Mouse (Mus musculus): ENCODE results near the gene Lpin1. TPM values are rescaled to one million over a fixed set of nuclear protein-coding genes. Genes with fewer than 3 reads are reported as not detected.

The Lpin1 gene
- polyA plus RNA-seq, 1 experiment from 2014 or later, result 3.1 TPM

GRCm38 (mm10) chr12:16562181-16562580 is 48.6 kb downstream of the Lpin1 start:
- WGBS, result 72% methylated on average over 8 of the region's 8 CpGs
- Histone ChIP-seq H3K27me3 (replicated peaks; ENCODE audit: control insufficient read depth, insufficient read depth, low read length) (no peaks in the 10 kb centered on the region), H3K9ac (ENCODE audit: low read depth, low read length) (no peak overlapping the region), H3K9me3 (ENCODE audit: control insufficient read depth) (no peaks in the 10 kb centered on the region), H3K27ac (ENCODE audit: low read depth, low read length) (no peak overlapping the region), H3K4me2 (replicated peaks; ENCODE audit: low read depth) (no peak overlapping the region), H3K36me3 (ENCODE audit: control insufficient read depth, insufficient read depth) (peaks cover 84% of the 10 kb centered on the region), H3K4me3 (ENCODE audit: low read depth, low read length) (no peak overlapping the region), H3K4me1 (replicated peaks; ENCODE audit: control insufficient read depth, insufficient read depth, low read length) (no peaks in the 10 kb centered on the region)
- no peak for TF ChIP-seq CTCF (IDR thresholded peaks at IDR 0.05; ENCODE audit: low read depth)
- ATAC-seq, result no peak

DNA sequence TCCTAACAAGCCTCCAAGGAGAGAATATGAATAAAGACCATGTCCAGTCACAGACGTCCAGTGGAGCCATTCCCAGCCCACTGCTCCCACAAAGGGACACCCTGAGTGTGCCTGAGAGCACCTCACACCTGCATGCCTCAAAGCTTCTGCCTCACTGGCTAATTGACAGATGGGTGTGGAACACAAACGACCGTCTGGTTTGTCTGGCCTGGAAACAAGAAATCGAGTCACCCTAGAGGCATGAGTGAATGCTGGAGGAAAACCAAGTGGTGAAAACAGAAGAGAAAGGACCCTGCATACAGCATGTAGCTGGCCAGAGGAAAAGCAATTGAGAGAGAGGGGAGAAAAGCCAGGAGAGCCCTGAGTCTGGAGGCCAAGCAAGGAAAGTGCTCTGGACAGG is 53.5 kb downstream of the Lpin1 start:
- H3K9ac ChIP-seq (ENCODE audit: low read depth, low read length), result no peak overlapping the region
- no peaks in the 10 kb centered on the region for H3K27me3 ChIP-seq (replicated peaks; ENCODE audit: control insufficient read depth, insufficient read depth, low read length)
- no peak for ATAC-seq
- H3K4me2 ChIP-seq (replicated peaks; ENCODE audit: low read depth), result no peak overlapping the region
- no peak for TF ChIP-seq CTCF (IDR thresholded peaks at IDR 0.05; ENCODE audit: low read depth)
- no peaks in the 10 kb centered on the region for H3K9me3 ChIP-seq (ENCODE audit: control insufficient read depth)
- no peak overlapping the region for H3K4me3 ChIP-seq (ENCODE audit: low read depth, low read length)
- H3K27ac ChIP-seq (ENCODE audit: low read depth, low read length), result no peak overlapping the region
- H3K36me3 ChIP-seq (ENCODE audit: control insufficient read depth, insufficient read depth), result peaks cover 65% of the 10 kb centered on the region
- 46% methylated on average over 4 of the region's 4 CpGs for WGBS
- H3K4me1 ChIP-seq (replicated peaks; ENCODE audit: control insufficient read depth, insufficient read depth, low read length), result no peaks in the 10 kb centered on the region

- Histone ChIP-seq H3K4me3 (ENCODE audit: low read depth, low read length) (no peak overlapping the region), H3K4me2 (replicated peaks; ENCODE audit: low read depth) (no peak overlapping the region), H3K36me3 (ENCODE audit: control insufficient read depth, insufficient read depth) (peaks cover 61% of the 10 kb centered on the region), H3K27ac (ENCODE audit: low read depth, low read length) (no peak overlapping the region), H3K4me1 (replicated peaks; ENCODE audit: control insufficient read depth, insufficient read depth, low read length) (no peaks in the 10 kb centered on the region), H3K9me3 (ENCODE audit: control insufficient read depth) (no peaks in the 10 kb centered on the region), H3K9ac (ENCODE audit: low read depth, low read length) (no peak overlapping the region), H3K27me3 (replicated peaks; ENCODE audit: control insufficient read depth, insufficient read depth, low read length) (no peaks in the 10 kb centered on the region)
- no peak for ATAC-seq
- no peak for TF ChIP-seq CTCF (IDR thresholded peaks at IDR 0.05; ENCODE audit: low read depth)
- WGBS, result 78% methylated on average over 8 of the region's 8 CpGs
Observed at GRCm38 (mm10) chr12:16554171-16554570, 56.6 kb downstream of the Lpin1 start.

- WGBS, result 91% methylated on average over 13 of the region's 13 CpGs
- ATAC-seq, result no peak
- Histone ChIP-seq H3K27me3 (replicated peaks; ENCODE audit: control insufficient read depth, insufficient read depth, low read length) (no peaks in the 10 kb centered on the region), H3K4me2 (replicated peaks; ENCODE audit: low read depth) (no peak overlapping the region), H3K4me3 (ENCODE audit: low read depth, low read length) (no peak overlapping the region), H3K36me3 (ENCODE audit: control insufficient read depth, insufficient read depth) (peaks cover 65% of the 10 kb centered on the region), H3K27ac (ENCODE audit: low read depth, low read length) (no peak overlapping the region), H3K9me3 (ENCODE audit: control insufficient read depth) (no peaks in the 10 kb centered on the region), H3K9ac (ENCODE audit: low read depth, low read length) (no peak overlapping the region), H3K4me1 (replicated peaks; ENCODE audit: control insufficient read depth, insufficient read depth, low read length) (no peaks in the 10 kb centered on the region)
- TF ChIP-seq CTCF (IDR thresholded peaks at IDR 0.05; ENCODE audit: low read depth), result no peak
Observed at GRCm38 (mm10) chr12:16552108-16552771, 58.5 kb downstream of the Lpin1 start.

GRCm38 (mm10) chr12:16550983-16551454 is 59.7 kb downstream of the Lpin1 start:
- Histone ChIP-seq H3K27ac (ENCODE audit: low read depth, low read length) (no peak overlapping the region), H3K27me3 (replicated peaks; ENCODE audit: control insufficient read depth, insufficient read depth, low read length) (no peaks in the 10 kb centered on the region), H3K9ac (ENCODE audit: low read depth, low read length) (no peak overlapping the region), H3K9me3 (ENCODE audit: control insufficient read depth) (no peaks in the 10 kb centered on the region), H3K4me3 (ENCODE audit: low read depth, low read length) (no peak overlapping the region), H3K4me1 (replicated peaks; ENCODE audit: control insufficient read depth, insufficient read depth, low read length) (no peaks in the 10 kb centered on the region), H3K36me3 (ENCODE audit: control insufficient read depth, insufficient read depth) (peaks cover 74% of the 10 kb centered on the region), H3K4me2 (replicated peaks; ENCODE audit: low read depth) (no peak overlapping the region)
- ATAC-seq, result no peak
- 81% methylated on average over 12 of the region's 12 CpGs for WGBS
- TF ChIP-seq CTCF (IDR thresholded peaks at IDR 0.05; ENCODE audit: low read depth), result no peak

- Histone ChIP-seq H3K9ac (ENCODE audit: low read depth, low read length) (no peak overlapping the region), H3K27ac (ENCODE audit: low read depth, low read length) (no peak overlapping the region), H3K4me1 (replicated peaks; ENCODE audit: control insufficient read depth, insufficient read depth, low read length) (no peaks in the 10 kb centered on the region), H3K4me2 (replicated peaks; ENCODE audit: low read depth) (no peak overlapping the region), H3K4me3 (ENCODE audit: low read depth, low read length) (no peak overlapping the region), H3K9me3 (ENCODE audit: control insufficient read depth) (no peaks in the 10 kb centered on the region), H3K27me3 (replicated peaks; ENCODE audit: control insufficient read depth, insufficient read depth, low read length) (no peaks in the 10 kb centered on the region), H3K36me3 (ENCODE audit: control insufficient read depth, insufficient read depth) (peaks cover 83% of the 10 kb centered on the region)
- ATAC-seq, result no peak
- TF ChIP-seq CTCF (IDR thresholded peaks at IDR 0.05; ENCODE audit: low read depth), result no peak
- WGBS, result 83% methylated on average over 12 of the region's 12 CpGs
Observed at GRCm38 (mm10) chr12:16548824-16549375, 61.9 kb downstream of the Lpin1 start.
